8 mouse cellular contexts compared by ENCODE assay signal in the genomic region with DNA sequence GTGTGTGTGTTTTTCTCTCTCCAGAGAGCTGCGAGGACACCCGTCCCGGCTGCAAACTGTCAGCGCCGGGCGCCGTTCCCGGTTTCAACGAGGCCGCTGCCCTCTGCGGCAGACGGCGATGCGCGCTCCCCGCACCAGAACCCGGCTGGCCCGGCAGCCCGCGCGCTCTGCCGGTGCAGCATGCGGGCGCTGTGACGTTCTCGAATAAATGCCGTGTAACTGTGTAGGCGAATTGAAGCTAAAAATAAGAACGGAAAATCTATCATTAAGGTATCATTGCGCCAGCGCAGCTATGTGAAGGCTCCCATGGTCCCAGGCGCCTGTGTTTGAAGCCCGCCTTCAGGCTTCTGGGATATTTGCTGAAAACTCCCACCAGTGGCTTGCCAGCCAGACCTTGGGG. TPM values are rescaled to one million over a fixed set of nuclear protein-coding genes. Genes with fewer than 3 reads are reported as not detected.
DNase-seq lines count a peak whose midpoint lies in the region; ATAC-seq lines count a peak whose summit lies in the region.

No protein-coding gene starts in this region.

- peak; percentile 26; the same call in 1 of the 2 replicates for ATAC-seq in granulocyte monocyte progenitor cell, adult 5-6 weeks (replicated peaks; ENCODE audit: poor library complexity, severe bottlenecking)
- no peak for ATAC-seq in stomach, embryonic 14.5 days (ENCODE audit: insufficient number of reproducible peaks, insufficient read depth, low FRiP score, low read depth)

- no peak overlapping the region for H3K9ac ChIP-seq in stomach, embryonic 14.5 days (replicated peaks; ENCODE audit: low read depth, low read length)

- H3K27ac ChIP-seq in stomach, embryonic 14.5 days (ENCODE audit: low read length): no peak overlapping the region

- no peaks in the 10 kb centered on the region for H3K36me3 ChIP-seq in stomach, embryonic 14.5 days (ENCODE audit: control insufficient read depth, insufficient read depth, low read length)

- H3K4me1 ChIP-seq in stomach, embryonic 14.5 days (ENCODE audit: control insufficient read depth, insufficient read depth, low read length): peaks cover 15% of the 10 kb centered on the region; the same call in 1 of the 2 replicates

- under 1% methylated on average over 33 of the region's 33 CpGs for WGBS in stomach, embryonic 14.5 days

- peak overlapping the region; percentile 94 for H3K4me2 ChIP-seq in stomach, embryonic 14.5 days (replicated peaks; ENCODE audit: low read depth, low read length)

- peaks cover 52% of the 10 kb centered on the region for H3K27me3 ChIP-seq in stomach, embryonic 14.5 days (ENCODE audit: control insufficient read depth, insufficient read depth, low read length)

- peak overlapping the region; percentile 45 for H3K4me3 ChIP-seq in stomach, embryonic 14.5 days (ENCODE audit: low read depth, low read length)

- DNase-seq in kidney, postnatal 14 days: peak; percentile 31
- DNase-seq in kidney, adult 11 months: no peak
- peak; percentile 86 to 90 for DNase-seq in cerebellum, postnatal 10 days
- DNase-seq in layer of hippocampus, adult 9-11 months: peak; percentile 83
- DNase-seq in lung, postnatal 4 days: peak; percentile 44 to 73
- no peak for DNase-seq in natural killer cell, adult 2 months (ENCODE audit: low spot score in 2 of 2)

- no peaks in the 10 kb centered on the region for H3K9me3 ChIP-seq in stomach, embryonic 14.5 days (ENCODE audit: control insufficient read depth, low read depth, low read length)

RNA-seq across cellular contexts. Expression of a gene that starts 1.1 kb away (rescaled TPM):
- 0.26 TPM in 1 of 2 replicates, not detected in the other for total RNA-seq in granulocyte monocyte progenitor cell, adult 5-6 weeks (2014; fragmentation: Nextera tagmentation)
- total RNA-seq in granulocyte monocyte progenitor cell, adult 5-6 weeks (2017): not detected in 2 replicates
- polyA plus RNA-seq in stomach, embryonic 14.5 days (2014; fragmentation: Nextera tagmentation; extraction: Ambion mirVana): 0.46 and 0.59 TPM in 2 replicates

Comparison
In these comparisons a context has a peak if more than half of its experiments do, and no peak if none do; other contexts are left out.
1. DNase-seq: peak in kidney, postnatal 14 days (single experiment), cerebellum, postnatal 10 days (2 of 2), layer of hippocampus, adult 9-11 months (single experiment) and lung, postnatal 4 days (2 of 2); none in kidney, adult 11 months (single experiment) and natural killer cell, adult 2 months (0 of 2).